Mouse (Mus musculus) myocyte (in vitro differentiated cells): ENCODE data around the gene Anks1.

Experiments used
- CEBPB ChIP-seq: IDR thresholded peaks from 2 replicates; pipeline ENCODE4 v1.6.1; 2011; ENCODE audit warnings: mild to moderate bottlenecking, moderate library complexity; ENCODE audit not compliant: poor library complexity, insufficient read depth, severe bottlenecking
- MAX ChIP-seq: IDR thresholded peaks from one replicate; pipeline ENCODE4 v1.6.1; 2011; ENCODE audit warnings: low read depth, mild to moderate bottlenecking, control low read depth
- MYOD1 ChIP-seq, 3 experiments: IDR thresholded peaks; one replicate each; pipeline ENCODE4 v1.6.1; 2011; ENCODE audit warnings: control low read depth in 2 of 3, low read depth in 2 of 3, mild to moderate bottlenecking in 2 of 3, moderate library complexity in 1 of 3; ENCODE audit not compliant: insufficient read length in 2 of 3, control insufficient read depth in 1 of 3
- POLR2A ChIP-seq: IDR thresholded peaks from one replicate; pipeline ENCODE4 v1.6.1; 2011; ENCODE audit warnings: low read depth, mild to moderate bottlenecking, control low read depth, moderate library complexity; ENCODE audit not compliant: insufficient read length
- POLR2AphosphoS2 ChIP-seq: IDR thresholded peaks from one replicate; pipeline ENCODE4 v1.6.1; 2011; ENCODE audit warnings: low read depth, control low read depth; ENCODE audit not compliant: insufficient read length
- TCF12 ChIP-seq: IDR thresholded peaks from one replicate; pipeline ENCODE4 v1.6.1; 2011; ENCODE audit warnings: mild to moderate bottlenecking, control low read depth; ENCODE audit not compliant: poor library complexity, insufficient read depth, severe bottlenecking
- USF1 ChIP-seq: IDR thresholded peaks from one replicate; pipeline ENCODE4 v1.6.1; 2011; ENCODE audit warnings: low read depth, mild to moderate bottlenecking, control low read depth, moderate library complexity

GRCm38 (mm10) chr17:28084964-28085363, 175.9 kb downstream of the Anks1 start:
- TF ChIP-seq POLR2A = no peak
- no peak for TF ChIP-seq CEBPB
- TF ChIP-seq MAX = no peak
- TF ChIP-seq POLR2AphosphoS2 = no peak
- no peak for TF ChIP-seq USF1
- no peak for TF ChIP-seq MYOD1 (IDR thresholded peaks at IDR 0.05; ENCODE audit: control insufficient read depth in 1 of 3, insufficient read length in 2 of 3, low read depth in 2 of 3)
- TF ChIP-seq TCF12 = no peak
